Mouse (Mus musculus): Measurements from ENCODE around the gene Foxg1.

- TF ChIP-seq CTCF (IDR thresholded peaks at IDR 0.05; ENCODE audit: control insufficient read depth, insufficient read depth, low read length) = no peak
- TF ChIP-seq POLR2A (IDR thresholded peaks at IDR 0.05; ENCODE audit: borderline replicate concordance, control insufficient read depth, low read depth, low read length) = no peak
Measured at GRCm38 (mm10) chr12:49380442-49380841, 2.0 kb upstream of the Foxg1 start.
